Mouse (Mus musculus) heart, adult 8-10 months (tissue): ENCODE measurements at regions not wholly inside any gene's neighbourhood (a gene's known extent, or its start where the extent isn't known, plus 50 kb on each side); places are given as distances from the start of the nearest gene placed in this dataset.
"Not testable (repeated sequence)": the region's sequence is repeated elsewhere in the genome, so short reads cannot be mapped to it uniquely, and the experiment has no call there.

ENCODE experiments used
- DNase-seq: peaks from one replicate; pipeline ENCODE4 v3.0.0; 2022; ENCODE audit warnings: low spot score

DNA sequence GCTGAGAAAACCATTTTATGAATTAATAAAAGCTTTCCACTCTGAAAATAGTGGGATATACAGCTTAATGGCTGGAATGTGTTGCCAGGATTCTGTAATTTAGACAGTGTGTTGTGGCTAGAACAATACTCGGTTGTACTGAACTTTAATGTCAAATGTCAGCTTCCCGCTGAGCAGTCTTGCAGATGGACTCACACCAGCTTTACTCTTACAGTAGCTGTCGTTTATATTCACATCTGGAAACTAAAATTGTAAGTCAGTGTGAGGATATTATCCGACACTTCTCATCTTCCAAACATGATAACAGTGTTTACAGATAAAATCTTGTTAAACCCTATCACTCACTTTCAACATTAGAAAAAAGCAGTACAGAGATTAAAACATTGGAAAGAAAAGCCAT lies 328.3 kb upstream of the Gje1 start:
- no peak for DNase-seq

DNA sequence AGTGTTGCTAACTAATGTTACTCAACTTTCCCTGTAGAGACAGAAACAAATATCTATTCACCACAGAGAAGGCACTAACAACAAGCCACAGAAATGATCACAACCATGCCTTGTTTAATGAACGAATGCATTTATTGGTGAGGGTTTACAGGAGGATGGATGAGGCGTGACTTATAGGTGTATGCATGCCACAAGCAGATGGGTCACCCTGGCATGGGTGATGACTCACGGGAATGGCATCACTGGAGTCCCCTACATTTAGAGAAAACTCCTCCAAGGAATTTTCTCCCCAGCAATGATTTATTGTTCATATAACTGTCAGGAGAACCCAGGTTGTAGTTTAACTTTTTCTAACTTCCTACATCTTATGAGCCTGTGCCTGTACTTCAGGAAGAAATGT lies 319.6 kb upstream of the Gje1 start:
- DNase-seq = no peak

DNA sequence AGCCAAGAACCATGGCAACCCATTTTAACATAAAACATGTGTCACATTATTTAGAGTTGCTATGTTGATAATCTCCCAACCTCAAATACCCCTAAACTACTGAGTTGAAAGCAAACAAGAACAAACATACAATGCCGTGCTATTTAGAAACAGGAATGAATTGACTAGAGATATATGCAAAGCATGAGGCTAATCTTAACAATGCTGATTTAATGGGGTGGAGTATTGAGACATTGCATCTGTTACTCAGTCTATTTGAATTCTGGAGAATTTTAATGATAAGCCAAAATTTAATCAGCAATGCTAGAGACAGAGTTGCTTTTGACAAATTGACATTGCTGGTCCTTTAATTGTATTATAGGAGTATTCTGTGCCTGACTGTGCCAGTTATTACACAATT lies 313.5 kb upstream of the Gje1 start:
- DNase-seq = no peak

DNA sequence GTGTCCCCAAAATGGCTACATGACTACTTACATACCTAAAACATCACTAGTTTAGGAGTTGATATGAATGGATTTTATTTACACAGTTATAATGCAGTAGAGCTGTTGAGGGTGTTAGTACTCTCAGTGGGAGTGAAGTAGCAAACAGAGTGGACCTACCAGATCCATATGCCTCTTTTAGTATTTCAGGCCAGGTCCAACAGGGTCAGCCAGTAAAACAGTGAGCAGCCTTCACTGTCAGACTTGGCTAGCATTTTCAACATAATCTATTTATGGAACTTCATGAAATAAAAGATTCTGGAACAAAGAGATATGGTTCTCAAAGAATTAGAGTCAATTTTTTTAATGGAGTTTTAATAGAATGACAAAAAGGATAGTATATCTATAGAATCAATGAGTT lies 311.1 kb upstream of the Gje1 start:
- DNase-seq = no peak

DNA sequence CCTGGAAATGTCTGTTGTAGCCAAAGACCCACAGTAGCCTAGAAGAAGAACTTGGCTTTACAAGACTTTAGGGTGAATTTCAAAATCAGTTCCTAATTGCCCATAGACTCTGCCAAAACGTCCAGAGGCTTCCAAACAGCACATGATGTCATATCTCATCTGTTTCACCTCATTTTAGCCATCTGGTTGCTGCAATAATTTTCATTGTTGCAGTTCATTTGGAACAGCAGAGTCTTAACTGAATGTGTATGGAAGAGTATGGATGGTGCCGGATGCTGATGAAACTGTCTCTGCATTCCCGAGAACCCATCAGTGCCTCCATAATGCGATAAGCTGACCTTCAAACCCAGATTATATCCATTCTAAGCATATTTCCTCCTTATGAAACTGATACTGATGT lies 295.9 kb upstream of the Gje1 start:
- no peak for DNase-seq

DNA sequence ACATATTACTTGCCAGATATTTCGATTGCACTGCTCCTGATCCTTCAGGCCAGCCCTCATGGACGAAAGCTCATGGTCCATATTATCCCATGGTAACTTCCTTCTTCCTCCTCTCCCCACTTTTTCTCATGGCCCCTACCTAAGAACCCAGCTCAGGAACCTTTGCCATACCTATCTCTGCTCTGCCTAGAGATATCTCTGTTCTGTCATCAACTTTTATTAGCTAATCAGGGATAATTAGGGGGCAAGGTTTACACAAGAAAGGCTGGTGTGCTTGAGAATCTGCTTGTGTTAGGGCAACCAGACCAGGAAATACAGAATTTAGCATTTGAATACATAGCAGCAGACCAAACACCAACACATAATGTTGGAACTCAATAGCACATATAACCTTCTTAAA lies 278.4 kb upstream of the Gje1 start:
- no peak for DNase-seq

DNA sequence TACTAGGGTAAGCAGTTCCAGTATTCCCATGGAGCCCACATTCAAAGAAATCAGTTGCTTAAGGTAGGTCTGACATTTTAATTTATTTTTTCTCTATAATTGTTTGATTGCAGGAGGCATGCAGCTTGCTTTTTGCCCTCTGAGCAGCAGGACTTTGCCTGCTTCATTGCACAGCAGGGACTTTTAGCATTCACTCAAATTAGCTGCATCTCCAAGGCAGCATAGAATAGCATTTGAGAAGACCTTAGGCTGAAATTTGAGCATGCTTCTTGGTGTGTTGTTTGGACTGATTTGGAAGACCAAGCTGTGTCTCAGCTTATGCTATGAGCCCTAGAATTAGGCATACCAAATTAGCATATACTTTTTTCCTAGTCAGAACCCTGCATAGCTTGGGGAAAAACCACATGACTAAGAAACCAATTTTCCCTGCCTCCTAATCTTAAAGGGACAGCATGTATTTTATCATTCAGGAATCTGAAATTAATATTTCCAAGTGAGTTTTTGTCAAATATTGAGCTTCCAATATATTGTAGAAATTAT lies 271.7 kb upstream of the Gje1 start:
- DNase-seq = no peak

DNA sequence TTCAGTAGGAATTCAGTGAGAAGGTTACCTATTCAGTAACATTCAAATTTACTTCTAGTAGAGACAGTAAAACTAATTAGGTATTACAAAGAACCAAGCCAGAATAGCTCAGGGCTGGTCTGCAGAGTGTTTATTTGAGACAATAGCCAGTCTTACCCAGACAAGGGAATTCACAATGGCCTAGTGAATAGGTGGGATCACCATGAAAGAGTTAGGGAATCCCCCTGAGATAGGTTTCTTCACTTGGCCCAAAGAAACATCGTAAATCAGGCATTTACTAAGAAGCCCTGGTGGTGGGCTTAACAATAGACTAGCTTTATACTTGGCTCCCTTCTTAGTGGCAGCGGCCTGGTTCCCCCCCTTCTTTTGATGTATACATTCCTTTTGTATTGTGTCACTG lies 268.6 kb upstream of the Gje1 start:
- not testable (repeated sequence) for DNase-seq

DNA sequence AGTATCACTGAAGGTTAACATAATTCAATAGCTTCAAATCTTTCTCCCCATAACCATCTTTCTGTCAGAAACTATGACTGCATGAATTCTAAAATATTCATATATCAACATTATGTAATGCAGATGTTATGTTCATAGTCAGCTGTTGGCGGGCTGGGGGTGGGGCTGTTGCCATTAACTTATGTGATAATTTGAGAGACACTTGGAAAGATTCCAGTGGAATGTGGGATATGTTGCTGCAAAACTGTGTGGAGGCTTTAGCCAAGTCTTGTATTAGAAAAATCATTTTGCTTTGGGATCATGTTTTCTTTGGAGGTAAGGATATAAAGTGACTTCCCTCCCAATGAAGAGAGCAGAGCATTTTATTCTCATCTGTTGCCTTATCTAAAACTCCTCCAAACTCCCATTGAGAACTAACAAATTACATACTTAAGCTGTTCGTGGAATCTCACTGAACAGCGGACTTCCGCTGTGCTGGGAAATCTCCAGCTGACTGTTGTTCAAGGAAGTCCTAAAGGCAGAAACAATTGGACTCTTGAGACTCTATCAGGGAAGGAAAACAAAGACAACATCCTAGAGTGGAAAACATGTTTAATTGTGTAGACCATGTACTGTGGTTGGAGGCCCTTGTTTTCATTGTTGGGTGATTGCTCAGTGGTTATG lies 260.2 kb upstream of the Gje1 start:
- DNase-seq = peak; percentile 31

DNA sequence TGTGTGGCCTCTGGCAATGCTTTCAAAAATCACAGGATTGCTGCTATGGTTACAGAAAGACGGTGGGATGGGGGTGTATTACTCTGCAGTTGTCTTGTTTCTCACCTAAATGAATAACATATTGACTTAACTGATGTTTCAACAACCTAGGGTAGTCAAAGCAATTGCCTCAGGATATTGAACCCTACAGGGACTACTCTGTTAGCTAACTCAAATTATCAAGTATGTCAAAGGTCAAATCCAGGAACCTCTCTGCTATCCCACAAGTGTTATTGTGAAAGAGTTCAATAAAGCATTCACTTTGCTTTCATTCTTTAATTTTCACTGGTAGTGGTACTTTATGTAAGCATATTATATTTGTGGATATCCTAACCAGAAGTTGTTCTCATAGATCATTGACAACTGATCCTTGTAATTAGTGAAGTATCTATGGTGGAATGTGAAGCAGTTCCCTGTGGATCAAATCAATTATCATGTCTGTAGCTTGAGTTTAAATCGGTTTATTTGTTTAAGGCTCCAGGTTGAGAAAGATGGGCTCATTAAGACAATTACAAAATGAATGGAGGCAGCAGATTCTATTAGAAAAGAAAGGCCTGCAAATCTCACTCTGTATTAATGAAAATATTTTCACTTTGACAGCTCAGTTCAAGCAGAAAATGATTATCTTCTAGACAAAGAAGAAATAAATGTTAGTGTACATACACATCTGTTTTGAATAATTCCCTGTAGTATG lies 259.4 kb upstream of the Gje1 start:
- no peak for DNase-seq

DNA sequence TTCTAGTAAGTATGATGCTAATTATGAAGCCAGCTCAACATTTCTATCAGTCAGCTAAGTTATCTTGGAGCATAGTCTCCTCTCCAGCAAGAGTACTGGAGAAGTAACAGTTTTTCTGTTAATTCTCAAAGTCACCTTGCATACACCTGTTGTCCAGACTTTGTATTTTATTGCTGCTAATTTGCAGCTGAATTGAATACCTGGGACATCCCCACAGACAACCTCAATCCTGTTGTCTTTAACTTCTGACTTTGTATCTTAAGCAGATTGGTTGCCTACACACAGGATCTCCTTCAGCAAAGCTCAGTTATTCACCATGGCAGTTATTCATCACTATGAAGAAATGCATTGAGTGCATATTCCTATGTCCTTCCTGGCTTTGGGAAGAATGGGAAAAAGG lies 251.7 kb upstream of the Gje1 start:
- DNase-seq = no peak

DNA sequence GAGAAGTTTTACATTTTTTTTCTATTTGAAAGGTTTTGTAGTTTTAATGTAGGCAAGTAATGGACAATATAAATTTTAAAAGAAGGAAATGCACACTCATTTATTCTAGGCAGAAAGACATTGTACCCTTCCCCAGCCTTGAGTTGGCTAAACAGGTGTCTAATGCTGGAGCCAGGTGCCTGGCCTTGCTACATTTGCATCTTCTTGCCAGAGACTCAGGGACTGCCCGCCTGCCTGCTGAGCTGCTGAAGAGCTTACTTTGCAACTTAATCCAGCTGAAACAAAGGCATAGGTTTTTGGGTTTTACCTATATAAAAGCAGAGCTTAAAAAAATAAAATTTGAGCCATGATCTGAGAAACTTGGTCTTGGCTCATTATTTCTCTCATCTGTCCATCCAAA lies 249.6 kb upstream of the Gje1 start:
- DNase-seq = no peak

DNA sequence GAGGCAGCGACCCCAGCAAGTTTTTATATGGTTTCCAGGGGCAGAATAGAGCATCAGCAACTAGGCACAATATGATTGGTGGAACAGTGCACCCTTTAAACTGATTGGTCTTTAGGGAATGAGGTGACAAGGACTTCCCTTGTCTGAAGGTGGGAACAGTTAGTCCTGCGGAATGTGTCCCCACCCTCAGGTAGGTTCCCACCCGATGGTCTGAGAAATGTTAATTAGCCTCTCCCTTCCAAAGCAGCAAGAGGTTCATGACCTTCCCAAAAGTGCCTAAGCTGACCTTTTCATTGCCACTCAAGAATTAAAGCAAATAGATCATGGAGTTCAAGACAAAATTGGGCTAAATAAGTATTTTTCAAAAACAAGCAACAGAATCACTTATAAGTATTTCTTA lies 248.8 kb upstream of the Gje1 start:
- not testable (repeated sequence) for DNase-seq

DNA sequence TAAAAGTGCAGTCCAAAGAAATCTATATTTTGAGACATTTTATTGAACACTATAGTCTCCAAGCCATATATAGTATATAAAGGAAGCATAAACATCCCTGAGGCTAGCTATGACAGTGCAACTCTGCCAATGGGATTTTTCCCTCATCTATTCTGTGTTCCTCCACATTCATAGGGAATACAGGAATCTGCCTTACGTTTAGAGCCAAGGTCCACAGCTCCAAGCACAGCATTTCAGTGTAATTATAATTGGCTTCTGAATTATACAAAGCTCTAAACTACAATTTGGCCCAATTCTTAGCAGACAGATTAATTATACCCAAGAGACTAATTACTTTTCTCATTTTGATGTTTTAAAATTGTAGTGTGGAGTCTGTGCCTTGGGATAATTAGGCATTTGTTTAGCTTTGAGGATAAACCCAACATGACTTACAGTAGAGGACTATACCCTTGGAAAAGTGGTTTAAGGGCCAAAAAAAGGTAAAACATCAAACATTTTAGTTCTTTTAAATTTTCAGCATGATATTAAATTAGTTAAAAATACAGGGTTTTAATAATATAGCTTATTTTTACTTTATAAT lies 235.0 kb upstream of the Gje1 start:
- DNase-seq = no peak

DNA sequence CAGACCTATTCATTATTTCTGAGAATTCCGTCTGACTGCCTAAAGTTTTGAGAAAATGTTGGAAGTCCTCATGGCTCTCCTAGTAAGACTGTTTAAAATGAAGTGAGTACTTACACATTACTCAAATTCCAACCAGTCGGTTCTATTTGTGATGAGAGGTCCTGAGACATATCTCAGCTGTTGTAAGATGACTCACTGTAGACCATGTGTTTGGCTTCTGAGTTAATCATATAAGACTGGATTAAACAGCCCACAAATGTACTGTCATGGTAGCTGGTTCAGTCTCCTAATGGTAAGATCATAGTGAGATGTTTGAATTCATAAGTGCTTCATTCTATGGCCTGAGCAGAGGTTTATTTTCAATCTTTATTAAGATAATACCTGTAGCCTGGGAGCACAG lies 223.9 kb upstream of the Gje1 start:
- DNase-seq = no peak
